Mouse (Mus musculus) stomach, postnatal 0 days (tissue): ENCODE measurements at regions not wholly inside any gene's neighbourhood (a gene's known extent, or its start where the extent isn't known, plus 50 kb on each side); places are given as distances from the start of the nearest gene placed in this dataset.

Source experiments
- ATAC-seq: fragments of 200-750 bp; cut with Nextera tagmentation; 2 replicates; pipeline ENCODE4 v1.8.0; 2017; ENCODE audit not compliant: low FRiP score, low TSS enrichment
- DNase-seq: peaks from one replicate; pipeline ENCODE4 v3.0.0-alpha.2; 2016; ENCODE audit warnings: low spot score
- H3K27ac ChIP-seq: fragments of 300-500 bp; sonication (generic); replicated peaks from 2 replicates; pipeline ENCODE4 v1.5.1; 2014; ENCODE audit warnings: mild to moderate bottlenecking, control low read depth
- H3K27me3 ChIP-seq: fragments of 300-500 bp; sonication (generic); 2 replicates; pipeline ENCODE4 v1.6.1; 2014; ENCODE audit warnings: low read length; ENCODE audit not compliant: control insufficient read depth, insufficient read depth
- H3K36me3 ChIP-seq: fragments of 300-500 bp; sonication (generic); 2 replicates; pipeline ENCODE4 v1.6.1; 2014; ENCODE audit warnings: low read length, mixed read lengths; ENCODE audit not compliant: control insufficient read depth, insufficient read depth
- H3K4me1 ChIP-seq: fragments of 300-500 bp; sonication (generic); replicated peaks from 2 replicates; pipeline ENCODE4 v1.6.1; 2014; ENCODE audit warnings: antibody characterized with exemption; ENCODE audit not compliant: control insufficient read depth, insufficient read depth
- H3K4me2 ChIP-seq: fragments of 300-500 bp; sonication (generic); replicated peaks from 2 replicates; pipeline ENCODE4 v1.6.1; 2014; ENCODE audit warnings: low read depth, mild to moderate bottlenecking, control low read depth, moderate library complexity
- H3K4me3 ChIP-seq: fragments of 300-500 bp; sonication (generic); 2 replicates; pipeline ENCODE4 v1.5.1; 2014; ENCODE audit warnings: low read depth, low read length, control low read depth
- H3K9ac ChIP-seq: fragments of 300-500 bp; sonication (generic); 2 replicates; pipeline ENCODE4 v1.6.1; 2014; ENCODE audit warnings: mild to moderate bottlenecking, low read length, control low read depth, mixed read lengths
- H3K9me3 ChIP-seq: fragments of 300-500 bp; sonication (generic); 2 replicates; pipeline ENCODE4 v1.6.1; 2016; ENCODE audit warnings: low read length; ENCODE audit not compliant: control insufficient read depth
- CTCF ChIP-seq: IDR thresholded peaks from 2 replicates; pipeline ENCODE4 v1.5.1; 2016; ENCODE audit warnings: antibody characterized with exemption, low read depth, mild to moderate bottlenecking, moderate library complexity
- EP300 ChIP-seq: optimal IDR thresholded peaks from 2 replicates; pipeline ENCODE3; 2016; ENCODE audit warnings: antibody characterized with exemption
- WGBS: fragments of 180-500 bp; shearing (Covaris S2); extraction: QIAGEN DNeasy Blood & Tissue Kit; methylation state at CpG from one replicate; pipeline ENCODE4 v1.1.7; 2014; 5-methylcytosine and 5-hydroxymethylcytosine counted together

- Histone ChIP-seq H3K4me2 (no peak overlapping the region), H3K27ac (no peak overlapping the region), H3K9me3 (no peaks in the 10 kb centered on the region), H3K4me1 (no peaks in the 10 kb centered on the region), H3K27me3 (no peaks in the 10 kb centered on the region), H3K4me3 (no peak overlapping the region), H3K9ac (no peak overlapping the region), H3K36me3 (no peaks in the 10 kb centered on the region)
- 9% methylated on average over 12 of the region's 12 CpGs for WGBS
- ATAC-seq (peak; percentile 94), DNase-seq (peak; percentile 72)
- TF ChIP-seq CTCF: peak; percentile 69
- TF ChIP-seq EP300: no peak
Observed at GRCm38 (mm10) chr5:18502831-18503230, 142.7 kb upstream of the Gnai1 start.

GRCm38 (mm10) chr5:18494305-18494704 is 134.2 kb upstream of the Gnai1 start:
- no peaks in the 10 kb centered on the region for H3K9me3 ChIP-seq
- WGBS: 73% methylated on average over 4 of the region's 4 CpGs
- TF ChIP-seq EP300: no peak
- TF ChIP-seq CTCF: no peak
- DNase-seq (no peak), ATAC-seq (no peak)
- H3K27me3 ChIP-seq: no peaks in the 10 kb centered on the region
- no peaks in the 10 kb centered on the region for H3K4me1 ChIP-seq
- no peak overlapping the region for H3K27ac ChIP-seq
- H3K36me3 ChIP-seq: no peaks in the 10 kb centered on the region
- H3K4me3 ChIP-seq: no peak overlapping the region
- H3K4me2 ChIP-seq: no peak overlapping the region
- no peak overlapping the region for H3K9ac ChIP-seq

GRCm38 (mm10) chr5:18489709-18490108 is 129.6 kb upstream of the Gnai1 start:
- 69% methylated on average over 3 of the region's 3 CpGs for WGBS
- Histone ChIP-seq H3K27ac (no peak overlapping the region), H3K4me1 (no peaks in the 10 kb centered on the region), H3K4me2 (no peak overlapping the region), H3K9ac (no peak overlapping the region), H3K9me3 (no peaks in the 10 kb centered on the region), H3K36me3 (no peaks in the 10 kb centered on the region), H3K4me3 (no peak overlapping the region), H3K27me3 (no peaks in the 10 kb centered on the region)
- TF ChIP-seq EP300: no peak
- no peak for TF ChIP-seq CTCF
- DNase-seq (no peak), ATAC-seq (no peak)

GRCm38 (mm10) chr5:18487076-18487772 is 127.1 kb upstream of the Gnai1 start:
- TF ChIP-seq CTCF: no peak
- no peak for TF ChIP-seq EP300
- no peaks in the 10 kb centered on the region for H3K36me3 ChIP-seq
- H3K27ac ChIP-seq: no peak overlapping the region
- H3K27me3 ChIP-seq: no peaks in the 10 kb centered on the region
- no peak overlapping the region for H3K4me3 ChIP-seq
- ATAC-seq: no peak
- no peak overlapping the region for H3K4me2 ChIP-seq
- no peak for DNase-seq
- H3K9me3 ChIP-seq: no peaks in the 10 kb centered on the region
- H3K9ac ChIP-seq: no peak overlapping the region
- H3K4me1 ChIP-seq: no peaks in the 10 kb centered on the region
- 16% methylated on average over 1 of the region's 1 CpGs for WGBS

- Histone ChIP-seq H3K4me2 (no peak overlapping the region), H3K9me3 (no peaks in the 10 kb centered on the region), H3K36me3 (no peaks in the 10 kb centered on the region), H3K27me3 (no peaks in the 10 kb centered on the region), H3K4me1 (no peaks in the 10 kb centered on the region), H3K27ac (no peak overlapping the region), H3K9ac (no peak overlapping the region), H3K4me3 (no peak overlapping the region)
- no peak for ATAC-seq
- no peak for DNase-seq
- no peak for TF ChIP-seq CTCF
- no peak for TF ChIP-seq EP300
Observed at GRCm38 (mm10) chr5:18484376-18484775, 124.2 kb upstream of the Gnai1 start.

GRCm38 (mm10) chr5:18478420-18478819 is 118.3 kb upstream of the Gnai1 start:
- Histone ChIP-seq H3K9me3 (no peaks in the 10 kb centered on the region), H3K4me2 (no peak overlapping the region), H3K27ac (no peak overlapping the region), H3K36me3 (no peaks in the 10 kb centered on the region), H3K27me3 (no peaks in the 10 kb centered on the region), H3K4me1 (no peaks in the 10 kb centered on the region), H3K4me3 (no peak overlapping the region), H3K9ac (no peak overlapping the region)
- no peak for DNase-seq
- no peak for ATAC-seq
- no peak for TF ChIP-seq CTCF
- WGBS: 74% methylated on average over 7 of the region's 7 CpGs
